Mouse (Mus musculus) cortical plate, adult 2 months (tissue): ENCODE measurements around the gene Pou6f1.

ENCODE experiments used
- CTCF ChIP-seq: fragments of 200-500 bp; IDR thresholded peaks from 2 replicates; pipeline ENCODE4 v1.5.1; 2011; ENCODE audit warnings: mild to moderate bottlenecking, control low read depth, low read length; ENCODE audit not compliant: insufficient read depth; ENCODE audit errors: extremely low read depth
- POLR2A ChIP-seq: fragments of 200-500 bp; IDR thresholded peaks from 2 replicates; pipeline ENCODE4 v1.6.1; 2011; ENCODE audit warnings: mild to moderate bottlenecking, low read length, control low read depth; ENCODE audit not compliant: insufficient read depth; ENCODE audit errors: extremely low read depth

GRCm38 (mm10) chr15:100557705-100558433 lies 41.9 kb downstream of the Pou6f1 start:
- TF ChIP-seq CTCF = no peak
- TF ChIP-seq POLR2A = no peak
